Mouse (Mus musculus): Measurements from ENCODE around the gene Tmcc1.
A peak's percentile ranks its signal among the peaks of the same experiment; 100 is the strongest.

Gene Tmcc1

GRCm38 (mm10) chr6:116010541-116010940, 182.7 kb downstream of the Tmcc1 start:
- DNase-seq (ENCODE audit: low read depth) = peak; percentile 86

- no peak for DNase-seq (ENCODE audit: low read depth)
These were observed 183.9 kb downstream of the Tmcc1 start for GRCm38 (mm10) chr6:116009426-116009825.

GRCm38 (mm10) chr6:116007561-116008173, 185.6 kb downstream of the Tmcc1 start:
- peak; percentile 76 for DNase-seq (ENCODE audit: low read depth)

GRCm38 (mm10) chr6:116006731-116007130, 186.6 kb downstream of the Tmcc1 start:
- no peak for DNase-seq (ENCODE audit: low read depth)

- no peak for DNase-seq (ENCODE audit: low read depth)
These were observed 187.4 kb downstream of the Tmcc1 start for GRCm38 (mm10) chr6:116005959-116006288.

GRCm38 (mm10) chr6:116005275-116005958, 187.9 kb downstream of the Tmcc1 start:
- DNase-seq (ENCODE audit: low read depth) = no peak

- DNase-seq (ENCODE audit: low read depth) = no peak
These were observed 188.6 kb downstream of the Tmcc1 start for GRCm38 (mm10) chr6:116004716-116005115.

- DNase-seq (ENCODE audit: low read depth) = no peak
These were observed 189.2 kb downstream of the Tmcc1 start for GRCm38 (mm10) chr6:116004069-116004468.

- DNase-seq (ENCODE audit: low read depth) = peak; percentile 49
These were observed 189.8 kb downstream of the Tmcc1 start for GRCm38 (mm10) chr6:116003516-116003915.

- no peak for DNase-seq (ENCODE audit: low read depth)
These were observed 190.8 kb downstream of the Tmcc1 start for GRCm38 (mm10) chr6:116002311-116003104.

- no peak for DNase-seq (ENCODE audit: low read depth)
These were observed 192.4 kb downstream of the Tmcc1 start for GRCm38 (mm10) chr6:116000851-116001250.

GRCm38 (mm10) chr6:115999227-115999626, 194.1 kb downstream of the Tmcc1 start:
- DNase-seq (ENCODE audit: low read depth) = no peak

- no peak for DNase-seq (ENCODE audit: low read depth)
These were observed 194.5 kb downstream of the Tmcc1 start for GRCm38 (mm10) chr6:115998758-115999157.

GRCm38 (mm10) chr6:115997726-115998311, 195.5 kb downstream of the Tmcc1 start:
- DNase-seq (ENCODE audit: low read depth) = no peak

- DNase-seq (ENCODE audit: low read depth) = peak; percentile 76
These were observed 197.0 kb downstream of the Tmcc1 start for GRCm38 (mm10) chr6:115996171-115996851.

- peak; percentile 44 for DNase-seq (ENCODE audit: low read depth)
These were observed 197.8 kb downstream of the Tmcc1 start for GRCm38 (mm10) chr6:115995531-115995941.

GRCm38 (mm10) chr6:115994877-115995520, 198.3 kb downstream of the Tmcc1 start, which contains the start of gene Plxnd1:
Gene Plxnd1 (minus strand): TSS chr6:115995005.
- DNase-seq (ENCODE audit: low read depth) = peak; percentile 89

- DNase-seq (ENCODE audit: low read depth) = no peak
These were observed 199.0 kb downstream of the Tmcc1 start for GRCm38 (mm10) chr6:115994146-115994876.

GRCm38 (mm10) chr6:115993463-115994145, 199.7 kb downstream of the Tmcc1 start:
- peak; percentile 69 for DNase-seq (ENCODE audit: low read depth)

- DNase-seq (ENCODE audit: low read depth) = no peak
These were observed 200.3 kb downstream of the Tmcc1 start for GRCm38 (mm10) chr6:115992981-115993380.

All from naive thymus-derived CD4-positive, alpha-beta T cell, adult 2 months (primary cell).